9 mouse cellular contexts compared by ENCODE assay signal in genomic region chr11:120574278-120574600, GRCm38 (mm10). TPM values are rescaled to one million over a fixed set of nuclear protein-coding genes. Genes with fewer than 3 reads are reported as not detected.
DNase-seq lines count a peak whose midpoint lies in the region; ATAC-seq and TF ChIP-seq lines count a peak whose summit lies in the region.
"Had no signal": no experiment of that assay in that cellular context is flagged by ENCODE, and none has a peak within 500 bp of the region (broad histone marks: within the 10 kb centered on the region; RNA-seq: fewer than 3 reads in every experiment).

No protein-coding gene starts in this region.

- H3K4me2 ChIP-seq in lung, postnatal 0 days (replicated peaks; ENCODE audit: low read depth, low read length): no peak overlapping the region; the same call in 1 of the 2 replicates
- H3K4me2 ChIP-seq in forebrain, embryonic 11.5 days (ENCODE audit: low read depth, low read length, severe bottlenecking): peak overlapping the region; percentile 94
- H3K4me2 ChIP-seq in limb, embryonic 15.5 days: peak overlapping the region; percentile 72
- peak overlapping the region; percentile 79 for H3K4me2 ChIP-seq in stomach, postnatal 0 days (replicated peaks; ENCODE audit: low read depth)

- TF ChIP-seq EP300 in lung, postnatal 0 days (IDR thresholded peaks at IDR 0.05): no peak
- no peak for TF ChIP-seq EP300 in stomach, postnatal 0 days (optimal IDR thresholded peaks at IDR 0.05)

- DNase-seq in lung, postnatal 0 days (ENCODE audit: low spot score): no peak
- no peak for DNase-seq in lung, adult 18-20 months
- no peak for DNase-seq in forebrain, embryonic 11.5 days (ENCODE audit: low spot score)
- no peak for DNase-seq in stomach, postnatal 0 days (ENCODE audit: low spot score)
- DNase-seq in T-cell, adult 2 months (ENCODE audit: low spot score): no peak
- DNase-seq in frontal cortex, postnatal 14 days (ENCODE audit: low spot score in 2 of 2): no peak

- peaks cover 8% of the 10 kb centered on the region; the same call in 1 of the 2 replicates for H3K4me1 ChIP-seq in lung, postnatal 0 days (ENCODE audit: insufficient read depth, low read depth, low read length)
- peaks cover 12% of the 10 kb centered on the region for H3K4me1 ChIP-seq in forebrain, embryonic 11.5 days (replicated peaks; ENCODE audit: control insufficient read depth, insufficient read depth, low read length)
- H3K4me1 ChIP-seq in limb, embryonic 15.5 days: peaks cover 35% of the 10 kb centered on the region
- peaks cover 4% of the 10 kb centered on the region; the same call in 1 of the 2 replicates for H3K4me1 ChIP-seq in stomach, postnatal 0 days (replicated peaks; ENCODE audit: control insufficient read depth, insufficient read depth)

- no peaks in the 10 kb centered on the region for H3K27me3 ChIP-seq in lung, postnatal 0 days (replicated peaks; ENCODE audit: insufficient read depth, low read length)
- H3K27me3 ChIP-seq in forebrain, embryonic 11.5 days (ENCODE audit: control insufficient read depth, insufficient read depth, low read length): no peaks in the 10 kb centered on the region
- no peaks in the 10 kb centered on the region for H3K27me3 ChIP-seq in limb, embryonic 15.5 days
- no peaks in the 10 kb centered on the region for H3K27me3 ChIP-seq in stomach, postnatal 0 days (ENCODE audit: control insufficient read depth, insufficient read depth, low read length)

- 0 out of 2 replicates have a peak overlapping the region, but pooled peaks have one; percentile 23 for H3K9ac ChIP-seq in lung, postnatal 0 days (replicated peaks; ENCODE audit: low read depth)
- peak overlapping the region; percentile 92 for H3K9ac ChIP-seq in forebrain, embryonic 11.5 days (ENCODE audit: low read length)
- no peak overlapping the region for H3K9ac ChIP-seq in limb, embryonic 15.5 days
- peak overlapping the region; percentile 41; the same call in 1 of the 2 replicates for H3K9ac ChIP-seq in stomach, postnatal 0 days (ENCODE audit: low read length)

- no peak for TF ChIP-seq CTCF in lung, postnatal 0 days (IDR thresholded peaks at IDR 0.05)
- no peak for TF ChIP-seq CTCF in stomach, postnatal 0 days (IDR thresholded peaks at IDR 0.05; ENCODE audit: low read depth)

- H3K4me3 ChIP-seq in lung, postnatal 0 days (ENCODE audit: low read depth, low read length): no peak overlapping the region; the same call in 1 of the 2 replicates
- peak overlapping the region; percentile 97 for H3K4me3 ChIP-seq in forebrain, embryonic 11.5 days (ENCODE audit: low read depth, low read length)
- peak overlapping the region; percentile 80 for H3K4me3 ChIP-seq in limb, embryonic 15.5 days
- H3K4me3 ChIP-seq in stomach, postnatal 0 days (ENCODE audit: low read depth, low read length): peak overlapping the region; percentile 98

- WGBS in lung, postnatal 0 days: 26% methylated on average over 5 of the region's 5 CpGs
- 49% methylated on average over 5 of the region's 5 CpGs for WGBS in forebrain, embryonic 11.5 days
- 39% methylated on average over 5 of the region's 5 CpGs for WGBS in limb, embryonic 15.5 days
- 26% methylated on average over 5 of the region's 5 CpGs for WGBS in stomach, postnatal 0 days

- peaks cover 22% of the 10 kb centered on the region for H3K36me3 ChIP-seq in lung, postnatal 0 days (ENCODE audit: insufficient read depth, low read length)
- peaks cover 19% of the 10 kb centered on the region for H3K36me3 ChIP-seq in forebrain, embryonic 11.5 days (ENCODE audit: control insufficient read depth, insufficient read depth, low read length)
- H3K36me3 ChIP-seq in limb, embryonic 15.5 days: peaks cover 44% of the 10 kb centered on the region
- peaks cover 17% of the 10 kb centered on the region for H3K36me3 ChIP-seq in stomach, postnatal 0 days (ENCODE audit: control insufficient read depth, insufficient read depth, low read length)

- ATAC-seq in lung, postnatal 0 days: no peak
- ATAC-seq in forebrain, embryonic 11.5 days (replicated peaks; ENCODE audit: low FRiP score): no peak
- no peak for ATAC-seq in limb, embryonic 15.5 days (ENCODE audit: insufficient number of reproducible peaks, low FRiP score, low TSS enrichment, low read depth)
- ATAC-seq in stomach, postnatal 0 days (ENCODE audit: low FRiP score, low TSS enrichment): no peak

- no peaks in the 10 kb centered on the region for H3K9me3 ChIP-seq in lung, postnatal 0 days (ENCODE audit: low read length)
- H3K9me3 ChIP-seq in forebrain, embryonic 11.5 days (ENCODE audit: control insufficient read depth, low read length): no peaks in the 10 kb centered on the region
- H3K9me3 ChIP-seq in limb, embryonic 15.5 days: no peaks in the 10 kb centered on the region
- H3K9me3 ChIP-seq in stomach, postnatal 0 days (ENCODE audit: control insufficient read depth, low read length): no peaks in the 10 kb centered on the region

- H3K27ac ChIP-seq in lung, postnatal 0 days (ENCODE audit: low read length): no peak overlapping the region
- H3K27ac ChIP-seq in forebrain, embryonic 11.5 days (ENCODE audit: low read depth, low read length): no peak overlapping the region
- H3K27ac ChIP-seq in limb, embryonic 15.5 days: peak overlapping the region; percentile 47
- H3K27ac ChIP-seq in stomach, postnatal 0 days (replicated peaks): peak overlapping the region; percentile 45; the same call in 1 of the 2 replicates

RNA-seq across cellular contexts. Expression of gene P4hb, which starts 1.2 kb away (rescaled TPM):
- 551 and 555 TPM in 2 replicates for polyA plus RNA-seq in lung, postnatal 0 days (2015; fragmentation: Nextera tagmentation; extraction: Ambion mirVana)
- polyA plus RNA-seq in forebrain, embryonic 11.5 days (2014; fragmentation: Nextera tagmentation; extraction: Ambion mirVana): 439 and 476 TPM in 2 replicates
- polyA plus RNA-seq in limb, embryonic 15.5 days (2015; fragmentation: Nextera tagmentation; extraction: Ambion mirVana): 1,021 and 1,099 TPM in 2 replicates
- 858 and 892 TPM in 2 replicates for polyA plus RNA-seq in stomach, postnatal 0 days (2015; fragmentation: Nextera tagmentation; extraction: Ambion mirVana)

RNA-seq across cellular contexts. Expression of gene Arhgdia, which starts 7.2 kb away (rescaled TPM):
- 512 TPM in 2 replicates for polyA plus RNA-seq in lung, postnatal 0 days (2015; fragmentation: Nextera tagmentation; extraction: Ambion mirVana)
- 621 and 667 TPM in 2 replicates for polyA plus RNA-seq in forebrain, embryonic 11.5 days (2014; fragmentation: Nextera tagmentation; extraction: Ambion mirVana)
- polyA plus RNA-seq in limb, embryonic 15.5 days (2015; fragmentation: Nextera tagmentation; extraction: Ambion mirVana): 581 and 641 TPM in 2 replicates
- polyA plus RNA-seq in stomach, postnatal 0 days (2015; fragmentation: Nextera tagmentation; extraction: Ambion mirVana): 352 and 362 TPM in 2 replicates

RNA-seq across cellular contexts. Expression of gene Ppp1r27, which starts 23.3 kb away (rescaled TPM):
- polyA plus RNA-seq in lung, postnatal 0 days (2015; fragmentation: Nextera tagmentation; extraction: Ambion mirVana): not detected in 2 replicates
- not detected in 2 replicates for polyA plus RNA-seq in forebrain, embryonic 11.5 days (2014; fragmentation: Nextera tagmentation; extraction: Ambion mirVana)
- polyA plus RNA-seq in limb, embryonic 15.5 days (2015; fragmentation: Nextera tagmentation; extraction: Ambion mirVana): 3.2 and 11.9 TPM in 2 replicates
- not detected in 2 replicates for polyA plus RNA-seq in stomach, postnatal 0 days (2015; fragmentation: Nextera tagmentation; extraction: Ambion mirVana)
- polyA plus RNA-seq: brain, embryonic 14.5 days; large intestine, adult 2 months had no signal

RNA-seq across cellular contexts. Expression of gene Alyref, which starts 23.9 kb away (rescaled TPM):
- polyA plus RNA-seq in lung, postnatal 0 days (2015; fragmentation: Nextera tagmentation; extraction: Ambion mirVana): 149 and 150 TPM in 2 replicates
- polyA plus RNA-seq in forebrain, embryonic 11.5 days (2014; fragmentation: Nextera tagmentation; extraction: Ambion mirVana): 808 and 816 TPM in 2 replicates
- polyA plus RNA-seq in limb, embryonic 15.5 days (2015; fragmentation: Nextera tagmentation; extraction: Ambion mirVana): 342 and 405 TPM in 2 replicates
- polyA plus RNA-seq in stomach, postnatal 0 days (2015; fragmentation: Nextera tagmentation; extraction: Ambion mirVana): 213 TPM in 2 replicates

RNA-seq across cellular contexts. Expression of gene Anapc11, which starts 24.0 kb away (rescaled TPM):
- 138 and 151 TPM in 2 replicates for polyA plus RNA-seq in lung, postnatal 0 days (2015; fragmentation: Nextera tagmentation; extraction: Ambion mirVana)
- polyA plus RNA-seq in forebrain, embryonic 11.5 days (2014; fragmentation: Nextera tagmentation; extraction: Ambion mirVana): 200 and 217 TPM in 2 replicates
- 212 and 215 TPM in 2 replicates for polyA plus RNA-seq in limb, embryonic 15.5 days (2015; fragmentation: Nextera tagmentation; extraction: Ambion mirVana)
- polyA plus RNA-seq in stomach, postnatal 0 days (2015; fragmentation: Nextera tagmentation; extraction: Ambion mirVana): 121 and 126 TPM in 2 replicates

Comparison
In these comparisons a context has a peak if more than half of its experiments do, and no peak if none do; other contexts are left out.
1. H3K27ac ChIP-seq: peak in limb, embryonic 15.5 days (single experiment) and stomach, postnatal 0 days (single experiment); none in lung, postnatal 0 days (single experiment) and forebrain, embryonic 11.5 days (single experiment).